Mouse (Mus musculus) midbrain, embryonic 10.5 days (tissue): ENCODE measurements around the gene Bora. TPM values are rescaled to one million over a fixed set of nuclear protein-coding genes. Genes with fewer than 3 reads are reported as not detected.

Experiments used
- DNase-seq: peaks from one replicate; pipeline ENCODE4 v3.0.0-alpha.2; 2017; ENCODE audit warnings: low spot score
- H3K27ac ChIP-seq: fragments of 300-500 bp; sonication (generic); replicated peaks from 2 replicates; pipeline ENCODE4 v1.5.1; 2016; ENCODE audit warnings: mild to moderate bottlenecking
- H3K27me3 ChIP-seq: fragments of 300-500 bp; sonication (generic); 2 replicates; pipeline ENCODE4 v1.6.1; 2016; ENCODE audit warnings: low read depth, mild to moderate bottlenecking; ENCODE audit not compliant: poor library complexity, severe bottlenecking
- H3K36me3 ChIP-seq: fragments of 300-500 bp; sonication (generic); 2 replicates; pipeline ENCODE4 v1.6.1; 2016; ENCODE audit warnings: mild to moderate bottlenecking, moderate library complexity
- H3K4me1 ChIP-seq: fragments of 300-500 bp; sonication (generic); 2 replicates; pipeline ENCODE4 v1.6.1; 2016
- H3K4me3 ChIP-seq: fragments of 300-500 bp; sonication (generic); 2 replicates; pipeline ENCODE4 v1.5.1; 2016; ENCODE audit warnings: mild to moderate bottlenecking, moderate library complexity
- H3K9me3 ChIP-seq: fragments of 300-500 bp; sonication (generic); replicated peaks from 2 replicates; pipeline ENCODE4 v1.6.1; 2016; ENCODE audit warnings: mild to moderate bottlenecking
- WGBS: fragments of 180-500 bp; shearing (Covaris S2); methylation state at CpG from one replicate; pipeline ENCODE4 v1.1.7; 2016; 5-methylcytosine and 5-hydroxymethylcytosine counted together
- polyA plus RNA-seq: library from polyadenylated mRNA; unstranded; fragments of >200 nt; fragmentation: Nextera tagmentation; extraction: Ambion mirVana; gene quantifications from 2 replicates; pipeline ENCODE4 v1.2.1, GENCODE M21; 2016

The Bora gene
- polyA plus RNA-seq, 1 experiment from 2014 or later = 87.7 TPM

DNA sequence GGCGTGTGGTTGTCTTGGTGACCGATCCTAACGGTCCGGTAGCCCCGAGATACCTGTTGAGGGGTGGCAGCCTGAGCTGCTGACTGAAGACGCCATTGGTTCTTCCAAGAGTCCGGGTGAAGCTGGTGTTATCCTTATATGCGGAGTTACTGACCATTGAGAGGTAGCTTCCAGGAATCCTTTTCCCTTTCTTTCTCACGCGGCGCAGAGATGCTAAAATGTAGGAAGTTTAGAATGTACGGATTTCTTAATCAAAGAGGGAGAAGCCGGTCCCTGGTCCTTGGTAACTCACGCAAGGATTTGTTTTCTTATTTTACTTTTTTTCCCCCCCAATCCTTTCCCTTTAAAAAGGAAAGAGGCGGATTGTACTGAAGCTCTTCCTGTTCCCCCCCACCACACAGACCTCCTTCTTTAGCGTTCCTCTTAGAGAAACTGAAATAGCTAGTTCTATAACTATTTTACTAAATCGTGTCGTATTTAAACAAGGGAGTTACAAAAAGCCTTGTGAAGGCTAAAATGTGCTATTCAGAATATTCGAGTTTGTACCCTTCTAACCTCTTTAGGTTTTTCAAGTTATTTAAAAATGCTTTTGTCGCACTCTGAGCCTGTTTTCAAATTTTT lies 54.1 kb downstream of the Bora start:
- Histone ChIP-seq H3K4me1 (peaks cover 14% of the 10 kb centered on the region), H3K36me3 (peaks cover 66% of the 10 kb centered on the region), H3K4me3 (peak overlapping the region; percentile 98), H3K9me3 (no peaks in the 10 kb centered on the region), H3K27ac (peak overlapping the region; percentile 93), H3K27me3 (no peaks in the 10 kb centered on the region)
- no peak for DNase-seq
- 8% methylated on average over 20 of the region's 20 CpGs for WGBS

DNA sequence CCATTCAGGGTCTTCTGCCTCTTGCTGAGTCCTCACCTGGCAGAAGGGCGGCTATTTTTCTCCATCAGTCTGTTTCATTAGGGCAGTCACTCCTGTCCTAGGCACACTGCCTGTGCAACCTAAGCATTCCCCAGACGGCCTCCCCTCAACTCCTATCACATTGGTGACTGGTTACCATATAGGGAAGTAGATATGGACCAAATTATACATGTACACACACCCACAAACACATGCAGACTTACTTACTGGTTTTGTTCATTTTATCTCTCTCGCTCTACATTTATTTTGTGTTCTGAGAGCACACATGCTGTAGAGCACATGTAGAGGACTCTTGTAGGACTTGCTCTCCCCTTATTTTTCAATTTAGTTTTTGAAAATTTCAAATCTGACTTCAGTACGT lies 57.0 kb downstream of the Bora start:
- H3K36me3 ChIP-seq = peaks cover 57% of the 10 kb centered on the region
- H3K27me3 ChIP-seq = no peaks in the 10 kb centered on the region
- no peak overlapping the region for H3K27ac ChIP-seq
- peaks cover 14% of the 10 kb centered on the region for H3K4me1 ChIP-seq
- DNase-seq = no peak
- H3K9me3 ChIP-seq = no peaks in the 10 kb centered on the region
- 91% methylated on average over 4 of the region's 4 CpGs for WGBS
- no peak overlapping the region for H3K4me3 ChIP-seq

DNA sequence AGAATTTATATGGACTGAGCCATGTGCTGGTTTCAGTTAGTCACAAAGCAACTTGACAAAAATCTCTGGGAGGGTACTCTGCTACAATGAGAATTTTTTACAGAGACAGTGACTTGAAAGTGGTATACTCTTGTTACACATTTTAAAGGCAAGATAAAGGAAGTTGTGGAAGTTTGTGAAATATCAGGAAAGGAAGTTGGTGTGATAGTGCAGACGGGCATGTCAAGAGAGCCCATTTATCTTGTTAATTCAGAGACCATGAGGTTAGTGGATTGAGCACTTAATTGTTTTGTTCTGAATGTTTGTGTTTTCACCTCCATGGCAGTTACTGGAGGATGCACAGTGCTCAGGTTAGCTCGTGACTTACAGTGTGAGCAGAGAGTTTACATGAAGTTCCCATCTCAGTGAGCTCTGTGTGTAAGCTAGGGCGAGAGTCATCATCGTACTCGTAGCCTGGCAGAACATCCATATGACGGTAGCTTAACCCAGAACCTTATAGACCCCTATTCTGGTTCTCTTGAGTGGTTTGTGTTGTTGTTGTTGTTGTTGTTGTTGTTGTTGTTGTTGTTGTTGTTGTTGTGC lies 58.6 kb downstream of the Bora start:
- H3K9me3 ChIP-seq = no peaks in the 10 kb centered on the region
- H3K4me3 ChIP-seq = no peak overlapping the region
- no peak for DNase-seq
- peaks cover 72% of the 10 kb centered on the region for H3K36me3 ChIP-seq
- H3K4me1 ChIP-seq = peaks cover 6% of the 10 kb centered on the region; the same call in 1 of the 2 replicates
- no peak overlapping the region for H3K27ac ChIP-seq
- no peaks in the 10 kb centered on the region for H3K27me3 ChIP-seq
- WGBS = 96% methylated on average over 6 of the region's 6 CpGs

DNA sequence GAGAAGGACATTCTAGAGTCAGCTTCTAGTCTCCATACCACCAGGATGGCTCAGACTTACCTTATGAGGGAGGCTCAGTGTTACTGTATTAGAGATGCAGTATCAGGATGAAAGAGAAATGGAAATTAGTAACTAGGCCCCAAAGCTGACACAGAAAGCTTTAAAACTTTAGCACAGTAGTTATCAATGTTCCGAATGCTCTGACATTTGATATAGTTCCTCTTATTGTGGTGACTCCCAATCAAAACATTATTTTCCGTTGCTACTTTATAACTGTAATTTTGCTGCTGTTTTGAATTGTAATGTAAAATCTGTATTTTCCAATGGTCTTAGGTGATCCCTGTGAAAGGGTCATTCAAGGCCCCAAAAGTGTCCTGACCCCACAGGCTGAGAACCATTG lies 60.6 kb downstream of the Bora start:
- 98% methylated on average over 2 of the region's 2 CpGs for WGBS
- no peak overlapping the region for H3K4me3 ChIP-seq
- H3K27me3 ChIP-seq = no peaks in the 10 kb centered on the region
- H3K4me1 ChIP-seq = no peaks in the 10 kb centered on the region
- no peak for DNase-seq
- no peaks in the 10 kb centered on the region for H3K9me3 ChIP-seq
- no peak overlapping the region for H3K27ac ChIP-seq
- H3K36me3 ChIP-seq = peaks cover 87% of the 10 kb centered on the region

DNA sequence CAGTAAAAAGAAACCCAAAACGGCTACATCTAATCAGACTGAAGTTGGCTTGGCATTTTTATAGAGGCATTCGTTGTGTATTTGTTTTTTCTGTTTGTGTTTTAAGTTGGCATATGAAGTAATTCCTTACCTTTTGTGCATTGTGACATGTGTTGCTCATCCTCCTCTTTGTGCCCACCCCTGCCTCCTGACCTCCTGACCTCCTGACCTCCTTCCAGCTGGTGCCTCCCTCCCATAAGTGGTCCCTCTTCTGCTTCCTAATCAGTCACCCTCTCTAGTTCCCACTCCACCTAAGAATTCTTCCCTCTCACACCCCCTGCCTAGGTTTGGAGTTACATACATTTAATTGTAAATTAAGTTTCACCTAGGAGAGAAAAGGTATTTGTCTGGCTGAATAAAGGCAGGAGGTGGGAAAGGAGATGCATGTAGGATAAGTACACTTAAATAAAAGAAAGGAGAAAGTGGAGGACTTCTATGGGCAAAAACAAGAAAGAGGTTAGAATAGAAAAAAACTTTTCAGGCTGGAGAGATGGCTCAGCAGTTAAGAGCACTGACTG lies 61.7 kb downstream of the Bora start:
- no peak for DNase-seq
- Histone ChIP-seq H3K36me3 (peaks cover 86% of the 10 kb centered on the region), H3K4me3 (no peak overlapping the region), H3K9me3 (no peaks in the 10 kb centered on the region), H3K27ac (no peak overlapping the region), H3K27me3 (no peaks in the 10 kb centered on the region), H3K4me1 (no peaks in the 10 kb centered on the region)
- 85% methylated on average over 2 of the region's 2 CpGs for WGBS

DNA sequence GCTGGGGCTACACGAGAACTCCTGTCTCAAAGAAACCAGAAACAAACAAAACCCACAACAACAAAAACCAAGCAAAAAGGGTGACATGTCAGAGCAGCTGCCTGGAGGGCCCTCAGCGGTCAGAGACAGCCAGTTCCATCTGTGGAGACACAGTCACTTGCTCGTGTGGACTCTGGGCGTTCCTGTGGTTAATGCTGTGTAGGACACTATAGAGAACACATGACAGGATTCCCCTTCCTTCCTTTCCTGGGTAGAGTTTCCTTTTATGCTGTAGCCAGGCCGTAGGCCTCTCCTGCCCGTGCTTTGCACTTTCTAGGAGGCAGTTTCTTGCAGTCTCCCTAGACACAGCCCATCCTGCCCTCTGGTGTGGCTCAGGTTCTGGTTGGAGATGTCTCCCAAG lies 62.7 kb downstream of the Bora start:
- Histone ChIP-seq H3K27ac (no peak overlapping the region), H3K4me3 (no peak overlapping the region), H3K4me1 (no peaks in the 10 kb centered on the region), H3K9me3 (no peaks in the 10 kb centered on the region), H3K27me3 (no peaks in the 10 kb centered on the region), H3K36me3 (peaks cover 86% of the 10 kb centered on the region)
- WGBS = 96% methylated on average over 6 of the region's 6 CpGs
- no peak for DNase-seq

DNA sequence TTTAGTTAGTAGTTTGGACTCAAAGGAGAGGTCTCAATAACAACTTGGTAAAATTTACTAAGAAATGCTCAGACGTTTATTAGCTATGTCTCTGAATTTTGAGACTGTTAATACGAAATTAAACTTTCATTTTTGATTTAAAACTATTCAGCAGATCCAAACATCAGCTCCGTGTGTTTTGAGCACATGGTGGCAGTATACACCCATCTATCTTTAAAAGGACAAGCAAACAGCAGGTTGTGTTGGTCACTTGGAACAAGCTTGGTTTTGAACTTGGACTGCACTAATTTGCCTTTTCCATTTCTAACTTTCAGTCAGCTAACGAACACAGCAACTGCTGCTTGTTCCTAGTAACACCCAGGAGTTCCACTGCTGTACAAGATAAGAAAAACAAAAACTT lies 71.6 kb downstream of the Bora start:
- Histone ChIP-seq H3K4me3 (no peak overlapping the region), H3K9me3 (no peaks in the 10 kb centered on the region), H3K27ac (no peak overlapping the region), H3K4me1 (no peaks in the 10 kb centered on the region), H3K36me3 (peaks cover 51% of the 10 kb centered on the region), H3K27me3 (no peaks in the 10 kb centered on the region)
- no peak for DNase-seq
- 86% methylated on average over 4 of the region's 4 CpGs for WGBS

DNA sequence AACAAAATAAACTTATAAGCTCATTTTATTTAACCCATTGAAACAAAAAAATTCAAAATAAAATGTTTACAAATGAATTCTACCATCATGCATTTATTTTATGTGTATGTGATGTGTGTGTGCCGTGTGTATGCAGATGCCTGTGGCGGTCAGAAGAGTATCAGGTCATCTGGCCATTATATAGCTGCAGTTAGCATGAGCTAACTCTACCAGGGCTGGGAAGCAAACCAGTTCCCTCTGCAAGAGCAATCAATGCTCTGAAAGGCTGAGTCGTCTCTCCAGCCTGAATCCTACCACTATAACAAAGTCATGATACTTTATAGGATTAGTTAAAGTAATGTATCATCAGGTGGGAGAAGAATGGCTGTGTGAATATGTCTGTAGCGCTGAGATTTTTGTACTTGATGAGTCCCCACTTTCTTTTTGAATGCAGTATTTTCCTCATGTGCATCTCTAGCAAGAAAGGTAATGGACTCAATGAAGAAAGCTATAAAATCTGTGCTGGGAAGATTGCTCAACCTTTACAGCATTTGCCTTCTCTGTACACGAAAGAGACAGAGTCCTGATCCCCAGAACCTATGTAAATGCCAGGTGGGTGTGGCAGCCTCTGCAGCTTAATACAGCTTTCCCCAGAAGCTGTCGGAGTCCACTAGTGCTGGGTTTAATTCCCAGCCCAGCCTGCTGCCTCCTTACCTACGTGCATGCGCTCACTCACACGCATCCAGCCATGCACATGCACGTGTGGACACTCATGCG lies 75.7 kb downstream of the Bora start:
- Histone ChIP-seq H3K4me3 (no peak overlapping the region), H3K27me3 (no peaks in the 10 kb centered on the region), H3K4me1 (no peaks in the 10 kb centered on the region), H3K27ac (no peak overlapping the region), H3K9me3 (no peaks in the 10 kb centered on the region), H3K36me3 (peaks cover 18% of the 10 kb centered on the region)
- WGBS = 89% methylated on average over 11 of the region's 11 CpGs
- no peak for DNase-seq

DNA sequence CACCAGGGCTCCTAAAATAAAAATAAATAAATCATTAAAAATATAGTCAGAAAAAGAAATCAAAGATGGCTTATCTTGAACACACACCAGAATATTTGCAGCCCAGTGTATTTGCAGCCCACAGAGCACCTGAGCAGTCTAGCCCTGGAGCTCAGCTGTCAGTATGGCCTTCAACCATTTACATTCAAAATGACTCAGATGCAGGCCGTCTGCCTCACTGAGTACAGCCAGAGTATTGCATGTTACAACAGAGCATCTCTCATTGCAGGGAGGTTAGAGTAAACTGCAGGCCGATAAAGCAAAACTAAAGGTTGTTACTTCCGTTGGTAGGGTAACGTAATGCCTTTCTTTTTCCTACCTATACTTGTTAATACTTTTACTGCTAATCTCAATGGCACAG lies 78.1 kb downstream of the Bora start:
- DNase-seq = no peak
- 91% methylated on average over 4 of the region's 4 CpGs for WGBS
- peaks cover 12% of the 10 kb centered on the region for H3K36me3 ChIP-seq

More for the DNA sequence above, 78.1 kb downstream of the Bora start:
- Histone ChIP-seq H3K9me3 (no peaks in the 10 kb centered on the region), H3K27me3 (no peaks in the 10 kb centered on the region), H3K4me1 (no peaks in the 10 kb centered on the region), H3K4me3 (no peak overlapping the region), H3K27ac (no peak overlapping the region)

Other genes starting within 250 kb of the Bora start
- gene Rpl36a-ps1, start 51.9 kb upstream of the Bora start, polyA plus RNA-seq = 0.44 TPM in 1 of 2 replicates, not detected in the other
- 107 and 108 TPM in 2 replicates for gene Mzt1, start 88 bp upstream of the Bora start, polyA plus RNA-seq
- gene Pibf1, start 53.2 kb downstream of the Bora start, polyA plus RNA-seq = 19.9 and 22.6 TPM in 2 replicates
- 37.1 and 37.8 TPM in 2 replicates for gene Dis3, start 53.5 kb downstream of the Bora start, polyA plus RNA-seq